8 mouse cellular contexts compared by ENCODE assay signal in the genomic region with DNA sequence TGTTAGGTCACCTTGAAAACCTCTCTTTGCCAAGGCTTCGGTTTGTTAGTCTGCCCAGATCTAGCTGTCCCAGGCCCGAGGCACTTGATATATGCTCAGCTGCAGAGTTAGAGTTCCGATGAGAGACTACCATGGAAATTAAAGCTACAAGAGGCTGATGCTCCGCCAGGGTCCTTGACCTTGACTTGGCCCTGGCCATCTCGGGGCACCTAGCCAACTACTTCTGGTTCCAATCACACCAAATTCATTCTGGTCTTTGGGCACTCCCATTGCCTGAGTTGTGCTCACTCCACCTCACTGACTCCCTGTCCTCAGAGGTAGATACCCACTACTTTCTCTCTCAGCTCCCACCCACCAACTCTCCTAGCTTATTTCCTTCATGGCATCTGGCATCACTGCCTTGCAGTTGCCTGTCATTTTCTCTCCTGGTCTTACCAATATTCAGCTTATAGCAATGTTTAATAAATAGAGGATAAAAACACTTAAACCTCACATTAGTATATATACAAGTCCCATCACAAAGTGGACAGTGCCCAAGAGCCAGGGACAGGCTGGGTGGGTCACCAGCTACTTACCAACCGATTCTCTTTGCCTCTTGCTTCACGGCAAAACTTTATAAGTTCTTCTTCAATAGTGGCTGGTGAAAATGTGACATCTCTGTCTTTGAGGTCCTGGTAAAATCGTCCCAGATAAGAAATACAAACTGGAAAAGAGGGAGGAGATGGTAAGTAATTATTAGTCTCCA. TPM values are rescaled to one million over a fixed set of nuclear protein-coding genes. Genes with fewer than 3 reads are reported as not detected.
DNase-seq lines count a peak whose midpoint lies in the region; ATAC-seq and TF ChIP-seq lines count a peak whose summit lies in the region.

No protein-coding gene starts in this region.

- WGBS in lung, embryonic 16.5 days: 55% methylated on average over 8 of the region's 8 CpGs
- 43% methylated on average over 8 of the region's 8 CpGs for WGBS in lung, adult 2 months
- 61% methylated on average over 8 of the region's 8 CpGs for WGBS in embryonic facial prominence, embryonic 14.5 days
- WGBS in intestine, embryonic 15.5 days: 62% methylated on average over 8 of the region's 8 CpGs
- 74% methylated on average over 8 of the region's 8 CpGs for WGBS in midbrain, embryonic 11.5 days

- no peak for TF ChIP-seq POLR2A in lung, adult 2 months (IDR thresholded peaks at IDR 0.05; ENCODE audit: borderline replicate concordance, extremely low read depth, low read depth, low read length)

- no peaks in the 10 kb centered on the region for H3K27me3 ChIP-seq in lung, embryonic 16.5 days (ENCODE audit: control insufficient read depth, insufficient read depth, low read depth, low read length)
- H3K27me3 ChIP-seq in embryonic facial prominence, embryonic 14.5 days (replicated peaks; ENCODE audit: control insufficient read depth, insufficient read depth, low read length): no peaks in the 10 kb centered on the region
- H3K27me3 ChIP-seq in intestine, embryonic 15.5 days (replicated peaks): no peaks in the 10 kb centered on the region
- no peaks in the 10 kb centered on the region for H3K27me3 ChIP-seq in midbrain, embryonic 11.5 days (ENCODE audit: control insufficient read depth, insufficient read depth, low read length)

- TF ChIP-seq CTCF in lung, adult 2 months (IDR thresholded peaks at IDR 0.05; ENCODE audit: insufficient read depth, low read length): no peak

- peaks cover 27% of the 10 kb centered on the region for H3K36me3 ChIP-seq in lung, embryonic 16.5 days (ENCODE audit: control insufficient read depth, insufficient read depth, low read length)
- peaks cover 32% of the 10 kb centered on the region for H3K36me3 ChIP-seq in embryonic facial prominence, embryonic 14.5 days (ENCODE audit: control insufficient read depth, insufficient read depth, low read length)
- peaks cover 16% of the 10 kb centered on the region for H3K36me3 ChIP-seq in intestine, embryonic 15.5 days
- peaks cover 18% of the 10 kb centered on the region for H3K36me3 ChIP-seq in midbrain, embryonic 11.5 days (ENCODE audit: control insufficient read depth, insufficient read depth, low read length)

- intact Hi-C loops in left cerebral cortex, postnatal 14 days (cut with DNase I): loop anchor here (10.0 kb wide), 1 partner anchor 644 kb away; the partner anchor contains the start of gene Tmem115

- no peak overlapping the region for H3K27ac ChIP-seq in lung, embryonic 16.5 days (ENCODE audit: low read length)
- H3K27ac ChIP-seq in embryonic facial prominence, embryonic 14.5 days (replicated peaks; ENCODE audit: low read depth, low read length): 0 out of 2 replicates have a peak overlapping the region, but pooled peaks have one; percentile 87
- H3K27ac ChIP-seq in intestine, embryonic 15.5 days: no peak overlapping the region
- H3K27ac ChIP-seq in midbrain, embryonic 11.5 days (ENCODE audit: low read depth, low read length): no peak overlapping the region

- peak overlapping the region; percentile 84 for H3K4me3 ChIP-seq in lung, embryonic 16.5 days (ENCODE audit: low read length)
- H3K4me3 ChIP-seq in lung, adult 2 months (replicated peaks; ENCODE audit: extremely low read depth, low read depth, low read length): no peak overlapping the region
- H3K4me3 ChIP-seq in embryonic facial prominence, embryonic 14.5 days (ENCODE audit: low read depth, low read length): peak overlapping the region; percentile 87
- H3K4me3 ChIP-seq in intestine, embryonic 15.5 days (replicated peaks): peak overlapping the region; percentile 88
- peak overlapping the region; percentile 72 for H3K4me3 ChIP-seq in midbrain, embryonic 11.5 days (ENCODE audit: low read depth, low read length)

- ATAC-seq in lung, embryonic 16.5 days (ENCODE audit: low read depth): no peak
- no peak for ATAC-seq in embryonic facial prominence, embryonic 14.5 days (ENCODE audit: low read depth)
- no peak for ATAC-seq in intestine, embryonic 15.5 days
- ATAC-seq in midbrain, embryonic 11.5 days (ENCODE audit: low FRiP score): no peak
- no peak for ATAC-seq in activated CD4-positive, CD25-positive, alpha-beta regulatory T cell, adult 4 months

- peak overlapping the region; percentile 94 for H3K9ac ChIP-seq in lung, embryonic 16.5 days (ENCODE audit: low read length)
- peak overlapping the region; percentile 96 for H3K9ac ChIP-seq in embryonic facial prominence, embryonic 14.5 days (ENCODE audit: low read depth, low read length)
- peak overlapping the region; percentile 94 for H3K9ac ChIP-seq in intestine, embryonic 15.5 days
- H3K9ac ChIP-seq in midbrain, embryonic 11.5 days (ENCODE audit: low read length): peak overlapping the region; percentile 84

- peaks cover 32% of the 10 kb centered on the region for H3K4me1 ChIP-seq in lung, embryonic 16.5 days (replicated peaks; ENCODE audit: control insufficient read depth, insufficient read depth, low read length)
- H3K4me1 ChIP-seq in lung, adult 2 months (ENCODE audit: control insufficient read depth, insufficient read depth, low read length): peaks cover 13% of the 10 kb centered on the region
- peaks cover 18% of the 10 kb centered on the region for H3K4me1 ChIP-seq in embryonic facial prominence, embryonic 14.5 days (ENCODE audit: control insufficient read depth, insufficient read depth, low read length)
- peaks cover 28% of the 10 kb centered on the region for H3K4me1 ChIP-seq in intestine, embryonic 15.5 days (replicated peaks)
- peaks cover 22% of the 10 kb centered on the region for H3K4me1 ChIP-seq in midbrain, embryonic 11.5 days (ENCODE audit: control insufficient read depth, insufficient read depth, low read length)

- no peak for DNase-seq in lung, adult 2 months
- no peak for DNase-seq in embryonic facial prominence, embryonic 14.5 days (ENCODE audit: low spot score)
- no peak for DNase-seq in midbrain, embryonic 11.5 days (ENCODE audit: low spot score, missing footprints)
- DNase-seq in left cerebral cortex, postnatal 14 days (ENCODE audit: low spot score in 2 of 2): no peak
- no peak for DNase-seq in thymus, postnatal 0 days (ENCODE audit: low spot score)

- H3K4me2 ChIP-seq in lung, embryonic 16.5 days (ENCODE audit: low read depth, low read length): peak overlapping the region; percentile 57
- peak overlapping the region; percentile 71 for H3K4me2 ChIP-seq in embryonic facial prominence, embryonic 14.5 days (ENCODE audit: low read depth, low read length)
- H3K4me2 ChIP-seq in intestine, embryonic 15.5 days (replicated peaks): peak overlapping the region; percentile 59
- peak overlapping the region; percentile 83 for H3K4me2 ChIP-seq in midbrain, embryonic 11.5 days

- H3K9me3 ChIP-seq in lung, embryonic 16.5 days (ENCODE audit: control insufficient read depth, low read length): no peaks in the 10 kb centered on the region
- no peaks in the 10 kb centered on the region for H3K9me3 ChIP-seq in embryonic facial prominence, embryonic 14.5 days (ENCODE audit: control insufficient read depth, low read length)
- H3K9me3 ChIP-seq in intestine, embryonic 15.5 days: no peaks in the 10 kb centered on the region
- no peaks in the 10 kb centered on the region for H3K9me3 ChIP-seq in midbrain, embryonic 11.5 days (ENCODE audit: control insufficient read depth, low read length)

RNA-seq across cellular contexts. Expression of gene Manf, which starts 1.1 kb away (rescaled TPM):
- 286 and 294 TPM in 2 replicates for polyA plus RNA-seq in lung, embryonic 16.5 days (2015; fragmentation: Nextera tagmentation; extraction: Ambion mirVana)
- 13.8 and 15.2 TPM in 2 replicates for polyA plus RNA-seq in lung, adult 2 months (2012; rRNA removed)
- polyA plus RNA-seq in embryonic facial prominence, embryonic 14.5 days (2014; fragmentation: Nextera tagmentation; extraction: Ambion mirVana): 275 and 308 TPM in 2 replicates
- polyA plus RNA-seq in intestine, embryonic 15.5 days (2015; fragmentation: Nextera tagmentation; extraction: Ambion mirVana): 360 and 388 TPM in 2 replicates
- 278 and 281 TPM in 2 replicates for polyA plus RNA-seq in midbrain, embryonic 11.5 days (2014; fragmentation: Nextera tagmentation; extraction: Ambion mirVana)
- 100 to 1,000 TPM; 124 to 141 TPM for total RNA-seq in left cerebral cortex, postnatal 14 days (2021)
- 221 and 276 TPM in 2 replicates for polyA plus RNA-seq in thymus, postnatal 0 days (2015; fragmentation: Nextera tagmentation; extraction: Ambion mirVana)
- 100 to 1,000 TPM; 150 to 198 TPM for polyA plus RNA-seq in activated CD4-positive, CD25-positive, alpha-beta regulatory T cell, adult 4 months (2017; shearing (Covaris generic))

RNA-seq across cellular contexts. Expression of gene Rbm15b, which starts 3.4 kb away (rescaled TPM):
- polyA plus RNA-seq in lung, embryonic 16.5 days (2015; fragmentation: Nextera tagmentation; extraction: Ambion mirVana): 5.1 and 5.2 TPM in 2 replicates
- 13.2 and 13.6 TPM in 2 replicates for polyA plus RNA-seq in lung, adult 2 months (2012; rRNA removed)
- 16.6 and 17.2 TPM in 2 replicates for polyA plus RNA-seq in embryonic facial prominence, embryonic 14.5 days (2014; fragmentation: Nextera tagmentation; extraction: Ambion mirVana)
- 7.4 and 7.7 TPM in 2 replicates for polyA plus RNA-seq in intestine, embryonic 15.5 days (2015; fragmentation: Nextera tagmentation; extraction: Ambion mirVana)
- 24.7 and 26.8 TPM in 2 replicates for polyA plus RNA-seq in midbrain, embryonic 11.5 days (2014; fragmentation: Nextera tagmentation; extraction: Ambion mirVana)
- 10 to 100 TPM; 50.2 to 55.7 TPM for total RNA-seq in left cerebral cortex, postnatal 14 days (2021)
- 8.9 and 10.0 TPM in 2 replicates for polyA plus RNA-seq in thymus, postnatal 0 days (2015; fragmentation: Nextera tagmentation; extraction: Ambion mirVana)
- polyA plus RNA-seq in activated CD4-positive, CD25-positive, alpha-beta regulatory T cell, adult 4 months (2017; shearing (Covaris generic)): 1 to 10 TPM; 3.2 to 4.4 TPM
